Mouse (Mus musculus) olfactory bulb, adult 2 months (tissue): ENCODE data around the gene Olfr1289. TPM values are rescaled to one million over a fixed set of nuclear protein-coding genes. Genes with fewer than 3 reads are reported as not detected.

Experiments used
- H3K27ac ChIP-seq: fragments of 200-500 bp; 2 replicates; pipeline ENCODE4 v1.5.1; 2012; ENCODE audit warnings: low read depth, low read length; ENCODE audit not compliant: insufficient read depth
- H3K4me1 ChIP-seq: fragments of 200-500 bp; 2 replicates; pipeline ENCODE4 v1.6.1; 2012; ENCODE audit warnings: low read length; ENCODE audit not compliant: control insufficient read depth, insufficient read depth
- H3K4me3 ChIP-seq: fragments of 200-500 bp; 2 replicates; pipeline ENCODE4 v1.5.1; 2012; ENCODE audit warnings: mild to moderate bottlenecking, low read depth, low read length, moderate library complexity; ENCODE audit not compliant: insufficient read depth
- CTCF ChIP-seq: fragments of 200-500 bp; IDR thresholded peaks from 2 replicates; pipeline ENCODE4 v1.5.1; 2012; ENCODE audit warnings: low read depth, mild to moderate bottlenecking, low read length, moderate library complexity; ENCODE audit not compliant: insufficient read depth
- POLR2A ChIP-seq: fragments of 200-500 bp; IDR thresholded peaks from 2 replicates; pipeline ENCODE4 v1.6.1; 2012; ENCODE audit warnings: mild to moderate bottlenecking, low read depth, low read length, moderate library complexity; ENCODE audit not compliant: insufficient read depth
- WGBS: fragments of 180-500 bp; shearing (Covaris S2); methylation state at CpG from one replicate; pipeline ENCODE4 v1.1.7; 2018; 5-methylcytosine and 5-hydroxymethylcytosine counted together
- polyA plus RNA-seq: library from polyadenylated mRNA; stranded (reverse); fragments of >200 nt; gene quantifications from 2 replicates; pipeline ENCODE4 v1.2.4, GENCODE M21; 2012; ENCODE audit warnings: low replicate concordance; ENCODE audit not compliant: missing spikeins, insufficient read depth, insufficient read length

Olfr1289 gene
- polyA plus RNA-seq = not detected in 2 replicates

DNA sequence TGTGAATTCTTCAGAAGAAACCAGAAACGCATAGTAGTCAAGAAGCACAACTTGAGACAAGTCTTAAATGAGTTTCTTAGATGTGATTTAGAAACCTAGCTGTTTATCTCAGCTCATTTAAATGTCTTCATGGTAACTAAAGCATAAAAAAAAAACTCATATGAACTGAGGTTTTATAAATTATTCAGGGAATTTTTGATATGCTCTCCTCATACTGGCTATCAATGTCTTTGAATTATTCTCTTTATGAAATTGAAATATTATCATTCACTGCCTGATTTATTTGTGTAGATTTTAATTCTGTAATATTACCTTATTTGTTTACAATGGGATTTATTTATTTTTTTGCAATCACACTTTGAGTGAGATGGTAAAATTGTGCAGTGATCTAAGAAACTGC is at the start of gene Olfr1289:
Olfr1289 (plus strand) TSS at position 301 of the 400 bp plus-strand sequence.
- Histone ChIP-seq H3K4me3 (no peak within 1 kb of the TSS), H3K4me1 (no peaks in the 10 kb centered on the region), H3K27ac (no peak within 1 kb of the TSS)
- TF ChIP-seq POLR2A (no peak), CTCF (no peak)
- 80% methylated on average over 1 of the region's 1 CpGs for WGBS

DNA sequence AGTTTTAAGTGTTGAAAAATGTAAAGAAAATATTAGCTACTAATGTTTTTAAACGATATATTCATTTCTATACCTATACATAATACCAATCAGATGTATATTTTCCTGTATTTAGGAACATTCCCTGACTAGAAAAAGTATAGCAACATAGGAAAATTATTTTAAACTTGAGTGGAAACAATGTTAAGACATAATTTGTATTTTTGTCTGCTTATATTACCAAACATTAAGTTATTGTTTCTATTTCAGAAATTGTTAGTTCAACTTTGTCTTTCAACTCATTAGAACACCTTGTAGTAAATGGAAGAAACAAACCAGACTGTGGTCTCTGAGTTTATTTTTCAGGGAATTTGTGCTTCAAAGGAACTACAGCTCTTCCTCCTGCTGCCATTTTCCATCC is 31.8 kb upstream of the Olfr1289 start, which contains the start of gene Olfr1287:
Olfr1287 (plus strand) TSS at position 301 of the 400 bp plus-strand sequence.
- WGBS = 68% methylated on average over 1 of the region's 1 CpGs
- TF ChIP-seq POLR2A (no peak), CTCF (no peak)
- Histone ChIP-seq H3K4me1 (no peaks in the 10 kb centered on the region), H3K4me3 (no peak within 1 kb of the TSS), H3K27ac (no peak within 1 kb of the TSS)

DNA sequence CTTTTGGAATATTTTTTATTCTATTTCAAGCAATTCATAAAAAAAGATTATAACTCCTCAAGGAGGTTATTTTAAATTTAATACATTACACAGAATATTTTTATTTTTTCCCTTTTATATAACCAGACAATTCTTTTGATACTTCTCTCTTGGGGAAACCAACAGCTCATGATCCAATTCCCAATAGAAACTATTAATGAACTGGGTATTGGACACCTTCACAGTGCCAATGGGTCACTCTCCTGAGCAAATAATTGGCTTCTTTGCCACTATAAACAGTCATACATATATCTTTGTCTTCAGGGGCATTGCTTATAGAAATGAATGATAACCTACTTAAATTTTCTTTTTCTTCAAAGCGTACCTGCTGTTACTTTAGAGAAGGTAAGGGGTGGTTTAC is 6.8 kb upstream of the Olfr1289 start, which contains the start of gene Olfr1288:
Olfr1288 (plus strand) TSS at position 301 of the 400 bp plus-strand sequence.
- Histone ChIP-seq H3K4me1 (no peaks in the 10 kb centered on the region), H3K27ac (no peak within 1 kb of the TSS), H3K4me3 (no peak within 1 kb of the TSS)
- 98% methylated on average over 1 of the region's 1 CpGs for WGBS
- TF ChIP-seq CTCF (no peak), POLR2A (no peak)

DNA sequence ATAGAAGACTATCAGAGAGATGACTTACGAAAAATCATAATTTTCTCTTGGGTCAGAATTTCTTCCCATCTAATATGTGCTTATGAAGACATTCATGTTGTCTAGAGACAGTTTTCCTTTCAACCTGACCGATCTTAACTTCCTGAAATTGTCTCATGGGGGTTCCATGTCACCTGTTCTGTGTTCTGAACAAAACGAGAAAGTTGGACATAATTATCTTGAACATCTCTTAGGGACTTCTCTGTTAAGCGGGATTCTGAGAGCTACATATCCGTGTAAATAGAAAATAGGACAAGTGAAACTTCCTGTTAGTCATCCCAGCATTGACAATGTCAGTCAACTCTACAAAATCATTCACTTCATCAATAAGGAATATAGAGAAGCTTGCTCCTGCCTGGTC is 13.1 kb downstream of the Olfr1289 start, which contains the start of gene Olfr1290:
Olfr1290 (minus strand) TSS at position 101 of the 400 bp plus-strand sequence.
- Histone ChIP-seq H3K27ac (no peak within 1 kb of the TSS), H3K4me1 (no peaks in the 10 kb centered on the region), H3K4me3 (no peak within 1 kb of the TSS)
- 81% methylated on average over 5 of the region's 5 CpGs for WGBS
- no peak for TF ChIP-seq CTCF
- TF ChIP-seq POLR2A = no peak

DNA sequence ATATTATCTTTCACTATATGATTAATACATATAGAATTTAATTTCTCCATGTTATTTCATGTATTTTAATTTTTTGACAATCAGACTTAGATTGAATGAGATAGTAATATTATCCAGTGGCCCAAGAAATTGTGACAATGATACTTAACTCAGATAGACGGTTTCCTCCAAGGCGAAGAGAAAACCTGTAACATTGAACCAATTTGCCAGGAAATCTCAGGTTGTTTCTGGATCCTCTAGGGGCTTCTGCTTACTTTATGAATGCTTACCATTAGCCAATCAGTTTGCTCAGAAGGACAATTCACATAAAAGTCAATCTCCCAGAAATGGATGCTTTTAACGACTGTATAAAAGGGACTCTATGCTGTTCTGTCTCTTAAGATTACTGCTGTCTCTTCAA is 16.3 kb downstream of the Olfr1289 start, which contains the start of gene Olfr1291-ps1:
Olfr1291-ps1 (plus strand) TSS at position 301 of the 400 bp plus-strand sequence.
- WGBS = 93% methylated on average over 3 of the region's 3 CpGs
- TF ChIP-seq CTCF (no peak), POLR2A (no peak)
- H3K27ac ChIP-seq = no peak within 1 kb of the TSS
- no peaks in the 10 kb centered on the region for H3K4me1 ChIP-seq
- H3K4me3 ChIP-seq = no peak within 1 kb of the TSS

DNA sequence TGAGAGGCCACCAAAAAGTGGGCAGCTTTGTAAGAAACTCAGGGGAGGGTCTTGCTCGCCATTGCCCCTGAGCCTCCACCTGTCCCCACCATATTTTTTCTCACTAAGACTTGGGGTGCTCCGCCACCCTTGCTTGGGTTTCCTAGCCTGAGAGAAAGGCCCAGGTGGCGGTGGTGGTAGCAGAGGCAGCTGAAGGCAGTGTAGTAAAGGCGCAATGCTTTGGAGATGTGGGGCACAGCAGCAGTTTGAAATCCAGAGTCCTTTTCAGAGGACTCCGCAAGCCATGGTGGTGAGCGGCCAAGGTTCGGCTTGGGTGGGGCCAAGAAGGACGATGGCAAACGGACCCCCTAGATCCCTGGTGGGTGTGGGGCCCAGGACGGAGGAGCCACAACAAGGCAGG is 36.8 kb downstream of the Olfr1289 start:
- no peak overlapping the region for H3K27ac ChIP-seq
- TF ChIP-seq CTCF (no peak), POLR2A (no peak)
- H3K4me3 ChIP-seq = no peak overlapping the region
- 89% methylated on average over 10 of the region's 10 CpGs for WGBS
- H3K4me1 ChIP-seq = no peaks in the 10 kb centered on the region

DNA sequence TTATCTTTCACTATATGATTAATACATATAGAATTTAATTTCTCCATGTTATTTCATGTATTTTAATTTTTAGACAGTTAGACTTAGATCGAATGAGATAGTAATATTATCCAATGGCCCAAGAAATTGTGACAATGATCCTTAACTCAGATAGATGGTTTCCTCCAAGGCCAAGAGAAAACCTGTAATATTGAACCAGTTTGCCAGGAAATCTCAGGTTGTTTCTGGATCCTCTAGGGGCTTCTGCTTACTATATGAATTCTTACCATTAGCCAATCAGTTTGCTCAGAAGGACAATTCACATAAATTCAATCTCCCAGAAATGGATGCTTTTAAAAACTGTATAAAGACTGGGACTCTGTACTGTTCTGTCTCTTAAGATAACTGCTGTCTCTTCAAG is 44.3 kb downstream of the Olfr1289 start, which contains the start of gene Olfr1293-ps:
Olfr1293-ps (plus strand) TSS at position 301 of the 400 bp plus-strand sequence.
- TF ChIP-seq POLR2A = no peak
- no peak for TF ChIP-seq CTCF
- no peak within 1 kb of the TSS for H3K27ac ChIP-seq
- 88% methylated on average over 1 of the region's 1 CpGs for WGBS

More for the DNA sequence above, 44.3 kb downstream of the Olfr1289 start, which contains the start of gene Olfr1293-ps:
- Histone ChIP-seq H3K4me1 (no peaks in the 10 kb centered on the region), H3K4me3 (no peak within 1 kb of the TSS)

Other genes with a start within 250 kb of the Olfr1289 start
- not detected in 2 replicates for gene Olfr1275, start 245.5 kb upstream of the Olfr1289 start, polyA plus RNA-seq
- not detected in 2 replicates for gene Olfr1276, start 226.3 kb upstream of the Olfr1289 start, polyA plus RNA-seq
- not detected in 2 replicates for gene Olfr1277, start 206.7 kb upstream of the Olfr1289 start, polyA plus RNA-seq
- not detected in 2 replicates for gene Olfr1278, start 190.7 kb upstream of the Olfr1289 start, polyA plus RNA-seq
- gene Olfr1279, start 180.2 kb upstream of the Olfr1289 start, polyA plus RNA-seq = not detected in 2 replicates
- not detected in 2 replicates for gene Olfr1280, start 166.8 kb upstream of the Olfr1289 start, polyA plus RNA-seq
- gene Olfr1281, start 154.3 kb upstream of the Olfr1289 start, polyA plus RNA-seq = not detected in 2 replicates
- not detected in 2 replicates for gene Olfr1282, start 144.7 kb upstream of the Olfr1289 start, polyA plus RNA-seq
- not detected in 2 replicates for gene Olfr1283, start 114.0 kb upstream of the Olfr1289 start, polyA plus RNA-seq
- not detected in 2 replicates for gene Olfr1284, start 105.3 kb upstream of the Olfr1289 start, polyA plus RNA-seq
- not detected in 2 replicates for gene Olfr1286, start 57.7 kb upstream of the Olfr1289 start, polyA plus RNA-seq
- gene Olfr1287, start 31.7 kb upstream of the Olfr1289 start, polyA plus RNA-seq = not detected in 2 replicates
- not detected in 2 replicates for gene Olfr1288, start 6.7 kb upstream of the Olfr1289 start, polyA plus RNA-seq
- gene Olfr1290, start 13.0 kb downstream of the Olfr1289 start, polyA plus RNA-seq = not detected in 2 replicates
- not detected in 2 replicates for gene Olfr1291-ps1, start 16.4 kb downstream of the Olfr1289 start, polyA plus RNA-seq
- gene Olfr1293-ps, start 44.4 kb downstream of the Olfr1289 start, polyA plus RNA-seq = not detected in 2 replicates
- not detected in 2 replicates for gene Olfr1294, start 59.5 kb downstream of the Olfr1289 start, polyA plus RNA-seq
- gene Olfr1295, start 88.9 kb downstream of the Olfr1289 start, polyA plus RNA-seq = not detected in 2 replicates
- not detected in 2 replicates for gene Olfr1297, start 145.7 kb downstream of the Olfr1289 start, polyA plus RNA-seq
- not detected in 2 replicates for gene Olfr1298, start 168.4 kb downstream of the Olfr1289 start, polyA plus RNA-seq
- not detected in 2 replicates for gene Olfr1299, start 180.6 kb downstream of the Olfr1289 start, polyA plus RNA-seq